Mouse (Mus musculus): Measurements from ENCODE around the gene Fgf8.

The Fgf8 gene

DNA sequence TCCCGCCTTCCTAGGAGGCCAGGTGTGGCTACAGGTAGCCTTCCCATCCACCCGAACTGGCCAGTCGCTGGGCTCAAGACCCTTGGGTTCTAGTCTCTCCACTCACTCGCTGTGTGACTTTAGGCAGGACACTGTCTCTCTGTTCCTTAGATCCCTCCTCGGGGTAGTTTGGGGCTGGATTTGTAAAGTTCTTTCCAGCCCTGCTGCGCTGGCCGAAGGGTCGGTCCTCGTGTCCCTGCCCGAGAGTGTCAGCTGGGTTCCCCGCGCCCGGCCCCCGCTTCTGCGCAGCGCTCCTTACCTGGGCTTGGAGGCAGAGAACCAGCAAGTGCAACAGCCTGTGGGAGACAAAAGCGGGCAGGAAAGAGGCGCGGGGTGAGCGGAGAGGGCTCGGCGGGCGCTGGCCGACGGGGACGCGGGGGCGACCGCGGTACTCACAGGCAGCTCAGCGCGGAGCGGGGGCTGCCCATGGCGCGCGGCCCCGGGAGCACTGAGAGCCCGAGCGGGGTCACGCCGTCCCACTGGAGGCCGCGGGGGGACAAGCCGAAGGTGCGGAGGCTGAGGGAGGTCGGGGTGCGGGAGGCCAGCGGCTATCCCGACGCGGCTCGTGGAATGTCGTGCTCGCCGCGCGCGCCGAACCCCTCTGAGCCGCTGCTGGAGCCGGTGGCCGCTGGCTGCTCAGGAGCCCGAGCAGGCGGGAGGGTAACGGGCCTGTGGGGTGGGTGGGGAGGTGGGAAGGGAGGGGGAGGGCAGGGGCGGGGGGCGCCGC, at the start of gene Fgf8:
TSS of gene Fgf8 (minus strand) at position 698 of the 766 bp plus-strand sequence.
- no peak for DNase-seq (ENCODE audit: low spot score)

GRCm38 (mm10) chr19:45792404-45792803, 49.7 kb upstream of the Fgf8 start:
- no peak for DNase-seq (ENCODE audit: low spot score)

GRCm38 (mm10) chr19:45789888-45790874, 47.5 kb upstream of the Fgf8 start:
- no peak for DNase-seq (ENCODE audit: low spot score)

- no peak for DNase-seq (ENCODE audit: low spot score)
Observed at GRCm38 (mm10) chr19:45789365-45789764, 46.6 kb upstream of the Fgf8 start.

DNA sequence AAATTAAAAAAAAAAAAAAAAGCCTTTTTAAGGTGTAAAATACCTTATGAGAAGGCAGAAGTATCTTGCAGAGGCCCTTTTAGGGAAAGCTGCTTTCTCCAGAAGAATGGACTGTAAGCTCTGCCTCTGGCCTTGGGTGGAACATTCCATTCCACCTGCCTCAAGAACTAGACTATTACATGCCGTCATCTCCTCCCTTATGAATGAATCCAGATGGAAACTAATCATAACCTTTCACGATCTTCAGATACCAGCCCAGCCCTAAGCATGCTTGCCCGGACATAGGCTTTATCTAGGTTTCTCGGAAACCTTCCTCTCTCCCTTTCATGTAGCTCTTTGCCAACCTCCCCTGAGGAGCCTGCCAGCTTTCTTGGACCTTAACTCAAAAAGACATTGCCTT, 45.6 kb upstream of the Fgf8 start:
- DNase-seq (ENCODE audit: low spot score): no peak

DNA sequence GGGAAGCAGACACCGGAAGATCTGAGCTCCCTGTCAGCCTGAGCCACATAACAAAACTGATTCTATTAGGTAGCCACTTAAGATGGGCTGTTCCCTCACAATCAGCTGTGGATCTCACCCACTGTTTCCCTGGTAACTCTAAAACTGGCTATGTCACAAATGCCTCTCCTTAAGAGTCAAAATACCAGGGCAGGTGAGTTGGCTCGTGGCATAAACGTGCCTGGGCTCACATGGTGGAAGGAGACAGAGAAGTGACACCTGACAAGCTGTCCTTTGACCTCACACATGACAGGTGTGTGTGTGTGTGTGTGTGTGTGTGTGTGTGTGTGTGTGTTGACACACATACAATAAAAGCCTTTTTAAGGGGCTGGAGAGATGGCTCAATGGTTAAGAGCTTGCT, 44.7 kb upstream of the Fgf8 start:
- DNase-seq (ENCODE audit: low spot score): no peak

DNA sequence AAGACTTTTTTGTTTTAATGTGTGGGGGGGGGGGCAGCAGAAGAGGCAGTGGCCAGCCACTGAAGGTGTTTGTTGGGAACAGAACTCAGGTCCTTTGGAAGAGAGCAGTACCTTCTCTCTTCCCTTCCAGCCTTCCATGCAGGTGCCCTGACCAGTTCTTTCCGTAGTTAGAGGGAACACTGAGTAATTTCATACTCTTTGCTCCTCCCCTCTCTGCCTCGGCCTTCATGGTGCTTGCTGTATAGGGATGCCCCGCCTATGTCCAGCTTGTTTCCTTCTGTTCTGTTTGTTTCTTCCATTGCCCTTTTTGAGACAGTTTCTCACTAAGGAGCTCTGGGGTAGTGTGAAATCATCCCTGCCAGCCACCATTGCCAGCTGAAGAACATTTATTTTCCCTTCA, 42.8 kb upstream of the Fgf8 start:
- no peak for DNase-seq (ENCODE audit: low spot score)

DNA sequence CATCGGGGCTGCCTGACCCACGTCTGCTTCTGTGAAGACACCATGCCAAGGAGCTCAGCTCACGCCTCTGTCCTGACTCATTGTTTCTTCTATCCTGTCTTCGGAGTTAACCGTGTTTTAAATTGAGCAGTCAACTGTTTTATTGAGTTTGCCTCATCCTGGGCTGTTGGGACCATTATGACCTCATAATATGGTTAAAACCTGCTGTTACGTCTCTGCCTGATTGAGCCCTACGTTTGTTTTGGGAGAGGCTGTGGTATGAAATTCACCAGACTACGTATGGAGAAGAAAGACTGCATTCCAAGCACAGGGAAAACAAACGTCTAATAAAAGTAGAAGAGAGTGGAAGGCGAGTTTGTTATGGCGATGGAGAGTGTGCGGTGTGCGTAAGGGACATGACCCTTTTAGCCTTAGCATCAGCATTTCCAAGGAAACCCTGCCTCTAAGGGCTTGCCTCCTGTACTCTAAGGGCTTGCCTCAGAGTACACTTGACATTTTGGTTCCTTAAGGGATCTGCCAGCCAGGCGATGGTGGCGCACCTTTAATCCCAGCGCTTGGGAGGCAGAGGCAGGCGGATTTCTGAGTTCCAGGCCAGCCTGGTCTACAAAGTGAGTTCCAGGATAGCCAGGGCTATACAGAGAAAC, 41.3 kb upstream of the Fgf8 start:
- DNase-seq (ENCODE audit: low spot score): no peak

DNA sequence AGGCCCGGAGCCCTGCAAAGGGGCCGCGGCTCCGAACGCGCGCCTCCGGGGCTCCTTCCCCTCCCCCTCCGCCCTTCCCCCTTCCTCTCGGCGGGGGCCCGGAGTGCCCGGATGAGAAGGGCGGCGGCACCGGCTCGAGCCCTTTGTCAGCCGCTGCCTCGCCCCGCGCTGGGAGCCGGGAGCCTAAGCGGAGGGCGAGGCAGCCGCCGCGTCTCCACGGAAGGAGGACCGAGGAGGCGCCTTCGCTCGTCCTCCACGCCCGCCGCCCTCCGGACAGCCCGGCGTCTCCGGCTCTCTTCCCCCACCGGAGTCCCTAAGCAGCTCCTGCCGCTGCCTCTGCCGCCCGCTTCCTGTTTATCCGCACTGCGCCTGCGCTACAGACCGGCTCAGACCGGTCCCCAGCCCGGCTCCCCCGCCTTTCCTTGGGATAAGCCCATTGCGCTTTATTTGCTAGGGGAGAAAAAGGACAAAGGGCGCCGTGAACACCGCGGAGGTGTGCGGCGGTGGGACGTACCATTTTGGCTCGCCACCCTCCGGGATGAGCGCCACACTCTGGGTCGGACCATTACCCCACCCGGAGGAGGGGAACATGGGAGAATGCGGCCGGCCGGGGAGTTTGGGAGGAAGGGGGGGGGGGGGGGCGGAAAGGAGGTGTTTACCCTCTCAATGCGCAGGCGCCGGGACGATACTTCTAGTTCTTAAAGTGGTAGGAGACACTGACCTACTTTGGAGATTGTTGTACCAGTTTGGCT, 40.6 kb upstream of the Fgf8 start, which contains the start of gene Mgea5:
TSS of gene Mgea5 (minus strand) at position 657 of the 752 bp plus-strand sequence.
- peak; percentile 96 for DNase-seq (ENCODE audit: low spot score)

- peak; percentile 63 for DNase-seq (ENCODE audit: low spot score)
Observed at GRCm38 (mm10) chr19:45782315-45783001, 39.7 kb upstream of the Fgf8 start.

DNA sequence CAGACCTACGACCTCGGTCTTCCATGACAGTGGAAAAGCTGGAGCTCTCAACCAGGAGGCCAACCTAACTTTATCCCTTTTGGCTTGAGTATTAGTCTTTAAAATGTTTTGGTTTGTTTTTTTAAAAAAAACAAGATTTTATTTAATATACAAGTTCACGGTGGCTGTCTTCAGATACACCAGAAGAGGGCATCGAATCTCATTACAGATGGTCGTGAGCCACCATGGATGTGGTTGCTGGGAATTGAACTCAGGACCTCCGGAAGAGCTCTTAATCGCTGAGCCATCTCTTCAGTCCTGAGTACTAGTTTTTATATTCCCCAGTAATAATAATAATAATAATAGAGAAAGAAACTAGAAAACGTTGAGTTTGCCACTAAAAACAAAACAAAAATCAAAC, 39.0 kb upstream of the Fgf8 start:
- no peak for DNase-seq (ENCODE audit: low spot score)

DNA sequence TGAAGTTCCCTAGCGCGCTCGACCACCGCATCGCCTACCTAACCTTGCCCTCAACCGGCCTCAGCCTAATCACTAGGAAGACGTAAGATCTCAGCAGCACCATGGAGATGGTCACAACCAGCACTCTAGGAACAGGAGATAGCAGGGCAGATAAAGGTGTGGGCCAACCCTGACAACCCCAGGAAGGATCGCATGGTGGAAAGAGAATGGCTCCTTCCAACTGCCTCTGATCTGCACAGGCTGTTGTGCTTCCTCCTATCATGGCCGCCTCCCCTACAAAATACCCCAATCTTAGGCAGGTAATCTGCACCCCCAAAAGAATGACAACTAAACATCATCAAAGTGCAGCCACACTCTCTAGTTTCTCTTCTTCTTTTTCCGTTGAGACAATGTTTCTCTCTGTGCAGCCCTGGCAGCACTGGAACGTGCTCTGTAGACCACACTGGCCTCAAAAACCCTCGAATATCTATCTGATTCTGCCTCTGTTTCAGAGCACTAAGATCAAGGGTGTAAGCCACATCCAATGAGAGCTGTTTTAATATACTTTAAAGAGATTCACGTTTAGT, 37.7 kb upstream of the Fgf8 start:
- DNase-seq (ENCODE audit: low spot score): no peak

DNA sequence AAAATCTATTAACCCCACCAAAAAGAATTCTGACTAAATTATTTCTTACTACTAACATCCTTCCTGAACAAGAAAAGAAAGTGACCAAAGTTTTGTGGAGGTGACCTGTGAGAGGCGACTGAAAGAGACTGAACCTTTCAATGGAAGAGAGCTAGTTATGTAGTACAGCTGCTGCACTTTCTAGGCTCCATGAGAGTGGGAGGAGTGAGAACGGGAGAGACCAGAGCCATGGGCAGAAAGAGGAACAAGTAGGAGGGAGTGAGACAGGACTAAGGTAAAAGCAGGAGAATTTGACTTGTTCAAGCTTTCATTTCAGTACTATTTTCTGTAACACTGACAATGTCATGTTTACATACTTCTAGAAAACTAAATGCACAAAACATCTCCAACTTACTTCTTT, 32.8 kb upstream of the Fgf8 start:
- no peak for DNase-seq (ENCODE audit: low spot score)

DNA sequence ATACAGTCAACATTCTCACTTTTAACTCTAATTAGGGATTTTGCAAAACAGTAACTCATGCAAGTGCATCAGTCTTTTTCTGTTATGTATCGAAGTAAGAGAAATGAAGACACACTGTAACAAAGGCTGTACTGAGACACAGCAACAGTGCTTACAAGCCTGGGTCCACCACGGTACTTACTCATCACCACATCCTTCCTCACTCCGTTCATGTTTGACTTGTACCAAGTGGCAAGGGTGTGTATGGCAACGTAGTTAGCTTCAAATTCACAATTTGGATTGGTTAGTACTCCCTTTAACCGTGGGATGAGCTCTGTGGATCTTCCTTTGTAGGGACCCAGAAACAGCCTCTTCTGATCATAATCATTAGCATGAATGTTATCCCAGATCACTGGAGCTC, 28.8 kb upstream of the Fgf8 start:
- DNase-seq (ENCODE audit: low spot score): no peak

DNA sequence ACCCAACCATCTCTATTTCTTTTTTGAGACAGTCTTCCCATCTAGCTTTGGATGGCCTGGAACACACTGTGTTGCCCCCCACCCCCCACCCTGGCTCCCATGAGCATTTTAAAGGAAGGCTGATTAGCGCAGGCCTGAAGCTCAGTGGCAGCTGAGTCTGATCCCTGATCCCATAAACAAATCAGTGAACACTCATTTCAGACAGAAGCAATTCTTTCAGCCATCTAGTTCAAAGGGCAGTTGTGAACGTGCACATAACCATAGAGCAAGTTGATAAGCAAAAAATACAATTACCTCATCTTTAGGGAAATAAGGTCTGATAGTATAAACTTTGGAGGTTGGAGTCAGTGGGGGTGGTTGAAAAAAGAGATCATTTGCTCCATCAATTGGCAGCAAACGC, 18.1 kb upstream of the Fgf8 start:
- no peak for DNase-seq (ENCODE audit: low spot score)

GRCm38 (mm10) chr19:45758671-45759070, 16.0 kb upstream of the Fgf8 start:
- no peak for DNase-seq (ENCODE audit: low spot score)

- DNase-seq (ENCODE audit: low spot score): no peak
Observed at GRCm38 (mm10) chr19:45753551-45753950, 10.8 kb upstream of the Fgf8 start.

GRCm38 (mm10) chr19:45751881-45752280, 9.2 kb upstream of the Fgf8 start:
- DNase-seq (ENCODE audit: low spot score): no peak

- peak; percentile 81 for DNase-seq (ENCODE audit: low spot score)
Observed at GRCm38 (mm10) chr19:45749243-45750043, 6.7 kb upstream of the Fgf8 start, which contains the start of gene Npm3. Gene Npm3 (minus strand): TSS chr19:45749591.

Data from spleen, adult 12 weeks (tissue).